Mouse (Mus musculus) olfactory bulb, adult 2 months (tissue): Measurements from ENCODE around the gene Rps16.

Experiments used
- CTCF ChIP-seq: fragments of 200-500 bp; IDR thresholded peaks from 2 replicates; pipeline ENCODE4 v1.5.1; 2012; ENCODE audit warnings: low read depth, mild to moderate bottlenecking, low read length, moderate library complexity; ENCODE audit not compliant: insufficient read depth
- POLR2A ChIP-seq: fragments of 200-500 bp; IDR thresholded peaks from 2 replicates; pipeline ENCODE4 v1.6.1; 2012; ENCODE audit warnings: mild to moderate bottlenecking, low read depth, low read length, moderate library complexity; ENCODE audit not compliant: insufficient read depth

- TF ChIP-seq POLR2A: no peak
- TF ChIP-seq CTCF: no peak
Measured at GRCm38 (mm10) chr7:28339213-28339917, 11.1 kb upstream of the Rps16 start.
